Mouse (Mus musculus) v-Abl transformed pro-B cells (cell line): Measurements from ENCODE around the gene Ppp2r5a.

Source experiments
- in situ Hi-C, 2 experiments: fragments of 400-800 bp; cut with MboI; formaldehyde crosslinking; loops; one replicate each; pipeline ENCODE4 v1.15.1; 2025; ENCODE audit not compliant: unreplicated experiment in 2 of 2

Gene Ppp2r5a

GRCm38 (mm10) chr1:191339876-191340275 is 63.2 kb downstream of the Ppp2r5a start:
- in situ Hi-C loops: no loop called here

GRCm38 (mm10) chr1:191334500-191334899 is 68.6 kb downstream of the Ppp2r5a start:
- in situ Hi-C loops: no loop called here

- in situ Hi-C loops: no loop called here
Observed at GRCm38 (mm10) chr1:191330356-191330755, 72.7 kb downstream of the Ppp2r5a start.

GRCm38 (mm10) chr1:191328019-191328441 is 75.0 kb downstream of the Ppp2r5a start:
- in situ Hi-C loops: no loop called here

- in situ Hi-C loops: no loop called here
Observed at GRCm38 (mm10) chr1:191327258-191327657, 75.8 kb downstream of the Ppp2r5a start.

GRCm38 (mm10) chr1:191326233-191326882 is 76.7 kb downstream of the Ppp2r5a start:
- in situ Hi-C loops: no loop called here

- in situ Hi-C loops: no loop called here
Observed at GRCm38 (mm10) chr1:191325726-191326232, 77.3 kb downstream of the Ppp2r5a start, which contains the start of gene Tmem206. TSS of gene Tmem206 (plus strand) at chr1:191325912.

GRCm38 (mm10) chr1:191324733-191325590 is 78.1 kb downstream of the Ppp2r5a start:
- in situ Hi-C loops: no loop called here

GRCm38 (mm10) chr1:191323381-191323780 is 79.7 kb downstream of the Ppp2r5a start:
- in situ Hi-C loops: no loop called here

GRCm38 (mm10) chr1:191318686-191319085 is 84.4 kb downstream of the Ppp2r5a start:
- in situ Hi-C loops: loop anchor here (5.0 to 10.0 kb wide), 2 partner anchors 34 to 156 kb away; no protein-coding TSS in a partner anchor

GRCm38 (mm10) chr1:191317591-191318196 is 85.4 kb downstream of the Ppp2r5a start, which contains the start of gene Nenf:
TSS of gene Nenf (minus strand) at chr1:191318194.
- in situ Hi-C loops: loop anchor here (5.0 to 10.0 kb wide), 2 partner anchors 35 to 157 kb away; no protein-coding TSS in a partner anchor

GRCm38 (mm10) chr1:191316818-191317217 is 86.3 kb downstream of the Ppp2r5a start:
- in situ Hi-C loops: loop anchor here (5.0 to 10.0 kb wide), 2 partner anchors 35 to 158 kb away; no protein-coding TSS in a partner anchor

- in situ Hi-C loops: loop anchor here in 1 of 2 experiments (10.0 kb wide), 1 partner anchor 161 kb away; no protein-coding TSS in a partner anchor
Observed at GRCm38 (mm10) chr1:191313926-191314325, 89.1 kb downstream of the Ppp2r5a start.

GRCm38 (mm10) chr1:191313158-191313557 is 89.9 kb downstream of the Ppp2r5a start:
- in situ Hi-C loops: loop anchor here in 1 of 2 experiments (10.0 kb wide), 1 partner anchor 162 kb away; no protein-coding TSS in a partner anchor

- in situ Hi-C loops: loop anchor here in 1 of 2 experiments (10.0 kb wide), 1 partner anchor 162 kb away; no protein-coding TSS in a partner anchor
Observed at GRCm38 (mm10) chr1:191312513-191312941, 90.5 kb downstream of the Ppp2r5a start.

GRCm38 (mm10) chr1:191311296-191311898 is 91.7 kb downstream of the Ppp2r5a start:
- in situ Hi-C loops: loop anchor here in 1 of 2 experiments (10.0 kb wide), 1 partner anchor 163 kb away; no protein-coding TSS in a partner anchor

- in situ Hi-C loops: loop anchor here (5.0 to 10.0 kb wide), 2 partner anchors 257 to 259 kb away; no protein-coding TSS in a partner anchor
Observed at GRCm38 (mm10) chr1:191307766-191308455, 95.2 kb downstream of the Ppp2r5a start.

- in situ Hi-C loops: loop anchor here (5.0 to 10.0 kb wide), 2 partner anchors 258 to 261 kb away; no protein-coding TSS in a partner anchor
Observed at GRCm38 (mm10) chr1:191306316-191306715, 96.8 kb downstream of the Ppp2r5a start.

- in situ Hi-C loops: loop anchor here (5.0 to 10.0 kb wide), 2 partner anchors 259 to 262 kb away; no protein-coding TSS in a partner anchor
Observed at GRCm38 (mm10) chr1:191305610-191306009, 97.5 kb downstream of the Ppp2r5a start.
